Mouse (Mus musculus) ES-E14 (cell line): ENCODE results near the gene B3galt1.

Experiments used
- CHD2 ChIP-seq: IDR thresholded peaks from 2 replicates; pipeline ENCODE4 v1.6.1; 2014; ENCODE audit warnings: mild to moderate bottlenecking, low read depth, low read length, inconsistent platforms
- HCFC1 ChIP-seq: IDR thresholded peaks from 2 replicates; pipeline ENCODE4 v1.6.1; 2012; ENCODE audit warnings: low read length, inconsistent platforms, borderline replicate concordance; ENCODE audit not compliant: insufficient read depth
- MAFK ChIP-seq: IDR thresholded peaks from 2 replicates; pipeline ENCODE4 v1.6.1; 2014; ENCODE audit warnings: mild to moderate bottlenecking, low read depth, low read length, inconsistent platforms; ENCODE audit not compliant: insufficient read depth
- ZNF384 ChIP-seq: IDR thresholded peaks from 2 replicates; pipeline ENCODE4 v1.6.1; 2012; ENCODE audit warnings: low read depth, low read length, inconsistent platforms

DNA sequence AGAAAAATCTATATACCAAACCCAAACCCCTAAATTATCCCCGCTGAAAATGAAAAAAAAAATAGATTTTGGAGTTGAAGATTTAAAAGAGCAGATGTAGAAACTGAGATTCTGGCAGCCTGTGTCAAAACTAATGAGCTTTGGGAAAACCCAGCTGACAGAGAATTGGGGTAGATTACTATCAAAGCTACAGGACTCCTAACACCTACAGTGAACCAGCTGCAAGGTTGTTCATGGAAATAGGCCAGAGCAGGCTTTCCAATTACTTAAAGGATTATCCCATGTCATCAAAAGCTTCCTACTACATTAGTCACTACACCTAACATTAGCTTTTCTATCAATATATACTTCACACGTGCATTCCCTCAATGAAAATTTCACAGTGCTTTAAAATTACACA lies 165.1 kb downstream of the B3galt1 start:
- no peak for TF ChIP-seq MAFK
- TF ChIP-seq ZNF384, result no peak
- TF ChIP-seq HCFC1, result no peak
- no peak for TF ChIP-seq CHD2
